Mouse (Mus musculus): ENCODE measurements around the gene Lta.
A peak's percentile ranks its signal among the peaks of the same experiment; 100 is the strongest.

GRCm38 (mm10) chr17:35193881-35194843 is 11.0 kb downstream of the Lta start, which contains the start of gene Ltb:
- peak; percentile 48; the same call in 1 of the 2 replicates for TF ChIP-seq POLR2A (IDR thresholded peaks at IDR 0.05; ENCODE audit: borderline replicate concordance, control insufficient read depth, low read depth, low read length)
- TF ChIP-seq CTCF (IDR thresholded peaks at IDR 0.05; ENCODE audit: control insufficient read depth, insufficient read depth, low read length), result no peak
